Mouse (Mus musculus) heart, adult 8-10 months (tissue): ENCODE data around the gene Nck2. TPM values are rescaled to one million over a fixed set of nuclear protein-coding genes. Genes with fewer than 3 reads are reported as not detected.

Experiments
- DNase-seq: peaks from one replicate; pipeline ENCODE4 v3.0.0; 2022; ENCODE audit warnings: low spot score
- total RNA-seq, 4 experiments: library from RNA; stranded (reverse); gene quantifications; 2 replicates each; pipeline ENCODE4 v1.2.4; 2022

The Nck2 gene
- total RNA-seq, 4 experiments from 2014 or later: 10.9 to 15.9 (median 13.0) TPM

GRCm38 (mm10) chr1:43566677-43567377 lies 122.4 kb downstream of the Nck2 start:
- no peak for DNase-seq

- no peak for DNase-seq
Measured at GRCm38 (mm10) chr1:43568824-43569223, 124.4 kb downstream of the Nck2 start.

GRCm38 (mm10) chr1:43571105-43571504 lies 126.7 kb downstream of the Nck2 start:
- DNase-seq: no peak

- DNase-seq: no peak
Measured at GRCm38 (mm10) chr1:43574793-43575304, 130.5 kb downstream of the Nck2 start.

GRCm38 (mm10) chr1:43577371-43577770 lies 133.0 kb downstream of the Nck2 start:
- no peak for DNase-seq

GRCm38 (mm10) chr1:43583564-43583963 lies 139.2 kb downstream of the Nck2 start:
- no peak for DNase-seq

- DNase-seq: no peak
Measured at GRCm38 (mm10) chr1:43589001-43589400, 144.6 kb downstream of the Nck2 start.

- no peak for DNase-seq
Measured at GRCm38 (mm10) chr1:43589910-43590309, 145.5 kb downstream of the Nck2 start.

- DNase-seq: no peak
Measured at GRCm38 (mm10) chr1:43590727-43591126, 146.3 kb downstream of the Nck2 start.

- no peak for DNase-seq
Measured at GRCm38 (mm10) chr1:43593069-43593468, 148.7 kb downstream of the Nck2 start.

- no peak for DNase-seq
Measured at GRCm38 (mm10) chr1:43594738-43595137, 150.4 kb downstream of the Nck2 start.

GRCm38 (mm10) chr1:43597731-43598130 lies 153.4 kb downstream of the Nck2 start:
- DNase-seq: no peak

GRCm38 (mm10) chr1:43599483-43599882 lies 155.1 kb downstream of the Nck2 start:
- no peak for DNase-seq

GRCm38 (mm10) chr1:43601054-43601453 lies 156.7 kb downstream of the Nck2 start:
- DNase-seq: no peak

GRCm38 (mm10) chr1:43615948-43616347 lies 171.6 kb downstream of the Nck2 start:
- no peak for DNase-seq

Other genes starting within 250 kb of the Nck2 start
- 1,000 to 10,000 TPM; 1,741 to 2,078 (median 1,948) TPM for gene Fhl2, start 247.6 kb upstream of the Nck2 start, total RNA-seq